Comparison of ENCODE assay signal across 32 mouse cellular contexts in the genomic region with DNA sequence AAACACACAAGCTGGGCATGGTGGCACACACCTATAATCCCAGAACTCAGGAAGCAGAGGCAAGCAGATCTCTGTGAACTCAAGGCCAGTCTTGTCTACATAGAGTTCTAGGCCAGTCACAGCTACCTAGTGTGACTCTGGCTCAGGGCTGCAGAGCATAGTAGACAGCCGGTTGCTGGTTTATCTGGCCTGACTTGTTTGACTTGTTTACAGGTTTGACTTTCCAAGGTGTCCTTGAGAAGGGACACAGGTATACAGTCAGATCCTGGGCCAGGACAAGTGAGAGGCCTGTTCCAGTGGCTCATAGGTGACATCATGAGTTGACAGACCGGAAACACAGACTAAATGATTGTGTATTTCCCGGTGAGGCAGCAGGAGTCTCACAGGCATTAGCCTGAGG. TPM values are rescaled to one million over a fixed set of nuclear protein-coding genes. Genes with fewer than 3 reads are reported as not detected.
DNase-seq lines count a peak whose midpoint lies in the region; ATAC-seq and TF ChIP-seq lines count a peak whose summit lies in the region.
"Had no signal": no experiment of that assay in that cellular context is flagged by ENCODE, and none has a peak within 500 bp of the region (broad histone marks: within the 10 kb centered on the region; RNA-seq: fewer than 3 reads in every experiment).

No protein-coding gene starts in this region.

- no peak overlapping the region for H3K27ac ChIP-seq in kidney, adult 2 months (ENCODE audit: insufficient read depth, low read depth, low read length)
- no peak overlapping the region for H3K27ac ChIP-seq in kidney, embryonic 14.5 days (ENCODE audit: low read depth, low read length)
- H3K27ac ChIP-seq in intestine, postnatal 0 days (ENCODE audit: low read depth, low read length), result no peak overlapping the region
- no peak overlapping the region for H3K27ac ChIP-seq in hindbrain, embryonic 12.5 days
- H3K27ac ChIP-seq: embryonic facial prominence, embryonic 15.5 days; forebrain, embryonic 12.5 days; gastrocnemius, adult 2 months; heart, embryonic 13.5 days had no signal

- no peak overlapping the region for H3K4me2 ChIP-seq in kidney, embryonic 14.5 days (replicated peaks; ENCODE audit: low read depth, low read length)
- H3K4me2 ChIP-seq in intestine, postnatal 0 days (replicated peaks; ENCODE audit: low read depth), result no peak overlapping the region
- no peak overlapping the region for H3K4me2 ChIP-seq in hindbrain, embryonic 12.5 days (replicated peaks)
- H3K4me2 ChIP-seq: embryonic facial prominence, embryonic 15.5 days; forebrain, embryonic 12.5 days; heart, embryonic 13.5 days had no signal

- no peak overlapping the region for H3K9ac ChIP-seq in kidney, embryonic 14.5 days (ENCODE audit: low read depth, low read length)
- no peak overlapping the region for H3K9ac ChIP-seq in intestine, postnatal 0 days (ENCODE audit: low read depth, low read length)
- H3K9ac ChIP-seq in hindbrain, embryonic 12.5 days, result no peak overlapping the region
- H3K9ac ChIP-seq: embryonic facial prominence, embryonic 15.5 days; forebrain, embryonic 12.5 days; forebrain, postnatal 0 days; heart, embryonic 13.5 days had no signal

- H3K4me3 ChIP-seq in kidney, adult 2 months (ENCODE audit: insufficient read depth, low read depth, low read length), result no peak overlapping the region
- H3K4me3 ChIP-seq in kidney, embryonic 14.5 days (ENCODE audit: low read length), result no peak overlapping the region
- no peak overlapping the region for H3K4me3 ChIP-seq in intestine, postnatal 0 days (ENCODE audit: low read depth, low read length)
- no peak overlapping the region for H3K4me3 ChIP-seq in hindbrain, embryonic 12.5 days
- H3K4me3 ChIP-seq: embryonic facial prominence, embryonic 15.5 days; erythroblast, embryonic 14.5 days; forebrain, embryonic 12.5 days; gastrocnemius, adult 2 months; heart, embryonic 13.5 days had no signal

- no peak for ATAC-seq in kidney, embryonic 14.5 days (ENCODE audit: low FRiP score, low TSS enrichment)
- 0 out of 2 replicates have a peak, but pooled peaks have one; percentile 19 for ATAC-seq in intestine, postnatal 0 days
- ATAC-seq in hindbrain, embryonic 12.5 days (ENCODE audit: low FRiP score), result no peak
- ATAC-seq: activated CD4-positive, CD25-positive, alpha-beta regulatory T cell, adult 4 months; CD4-positive, CD25-positive, alpha-beta regulatory T cell, adult 4 months; forebrain, postnatal 0 days; hindbrain, embryonic 16.5 days; inflammation-experienced regulatory T-cells, adult 6 months had no signal

- TF ChIP-seq POLR2A in kidney, adult 2 months (IDR thresholded peaks at IDR 0.05; ENCODE audit: low read depth, low read length), result no peak

- TF ChIP-seq CTCF in kidney, adult 2 months (conservative IDR thresholded peaks at IDR 0.05; ENCODE audit: insufficient read depth, insufficient read length, low read depth, low read length), result no peak
- TF ChIP-seq CTCF in intestine, postnatal 0 days (IDR thresholded peaks at IDR 0.05; ENCODE audit: low read depth), result no peak

- no peaks in the 10 kb centered on the region for H3K4me1 ChIP-seq in kidney, adult 2 months (ENCODE audit: control insufficient read depth, insufficient read depth, low read length)
- no peaks in the 10 kb centered on the region for H3K4me1 ChIP-seq in kidney, embryonic 14.5 days (ENCODE audit: control insufficient read depth, insufficient read depth, low read length)
- H3K4me1 ChIP-seq in intestine, postnatal 0 days (replicated peaks; ENCODE audit: control insufficient read depth, insufficient read depth, low read length), result no peaks in the 10 kb centered on the region
- no peaks in the 10 kb centered on the region for H3K4me1 ChIP-seq in hindbrain, embryonic 12.5 days
- H3K4me1 ChIP-seq: embryonic facial prominence, embryonic 15.5 days; forebrain, embryonic 12.5 days; heart, embryonic 13.5 days had no signal

- no peaks in the 10 kb centered on the region for H3K9me3 ChIP-seq in kidney, embryonic 14.5 days (ENCODE audit: control insufficient read depth, low read length)
- H3K9me3 ChIP-seq in intestine, postnatal 0 days (ENCODE audit: control insufficient read depth), result no peaks in the 10 kb centered on the region
- no peaks in the 10 kb centered on the region for H3K9me3 ChIP-seq in hindbrain, embryonic 12.5 days (replicated peaks)
- H3K9me3 ChIP-seq: embryonic facial prominence, embryonic 15.5 days; forebrain, embryonic 12.5 days; heart, embryonic 13.5 days had no signal

- no peaks in the 10 kb centered on the region for H3K36me3 ChIP-seq in kidney, adult 2 months (ENCODE audit: control insufficient read depth, insufficient read depth, low read length)
- no peaks in the 10 kb centered on the region for H3K36me3 ChIP-seq in kidney, embryonic 14.5 days (ENCODE audit: control insufficient read depth, insufficient read depth, low read length)
- no peaks in the 10 kb centered on the region for H3K36me3 ChIP-seq in intestine, postnatal 0 days (ENCODE audit: control insufficient read depth, insufficient read depth)
- H3K36me3 ChIP-seq in hindbrain, embryonic 12.5 days, result no peaks in the 10 kb centered on the region
- H3K36me3 ChIP-seq: embryonic facial prominence, embryonic 15.5 days; forebrain, embryonic 12.5 days; G1E; heart, embryonic 13.5 days had no signal

- peak; percentile 10 for DNase-seq in kidney, adult 2 months
- DNase-seq in fat pad, adult 2 months (ENCODE audit: extremely low read depth, low read depth, low spot score), result peak; percentile 40
- DNase-seq in layer of hippocampus, postnatal 25 days (ENCODE audit: extremely low spot score in 1 of 2, low spot score in 1 of 2), result no peak
- no peak for DNase-seq in adrenal gland, postnatal 25 days
- no peak for DNase-seq in layer of hippocampus, adult 8-10 months (ENCODE audit: low spot score in 2 of 2)
- DNase-seq: adrenal gland, postnatal 14 days; B cell, adult 2 months; cerebellum, adult 2 months; cerebellum, postnatal 14 days; embryo, embryonic 11 days; forebrain, postnatal 0 days; gastrocnemius, adult 2 months; gastrocnemius, postnatal 25 days; heart, postnatal 36 days had no signal

- 61% methylated on average over 3 of the region's 3 CpGs for WGBS in kidney, adult 2 months
- WGBS in kidney, embryonic 14.5 days, result 67% methylated on average over 3 of the region's 3 CpGs
- 35% methylated on average over 3 of the region's 3 CpGs for WGBS in intestine, postnatal 0 days
- WGBS in hindbrain, embryonic 12.5 days, result 80% methylated on average over 3 of the region's 3 CpGs

- no peaks in the 10 kb centered on the region; the same call in 1 of the 2 replicates for H3K27me3 ChIP-seq in kidney, adult 2 months (replicated peaks; ENCODE audit: control insufficient read depth, insufficient read depth, low read length)
- H3K27me3 ChIP-seq in kidney, embryonic 14.5 days (ENCODE audit: control insufficient read depth, insufficient read depth, low read length), result peaks cover 3% of the 10 kb centered on the region; the same call in 1 of the 2 replicates
- peaks cover 8% of the 10 kb centered on the region; the same call in 1 of the 2 replicates for H3K27me3 ChIP-seq in intestine, postnatal 0 days (replicated peaks; ENCODE audit: control insufficient read depth, insufficient read depth, low read length)
- peaks cover 20% of the 10 kb centered on the region for H3K27me3 ChIP-seq in hindbrain, embryonic 12.5 days

RNA-seq across cellular contexts. Expression of a gene that starts 6.5 kb away (rescaled TPM):
- 0.13 TPM in 1 of 2 replicates, not detected in the other for polyA plus RNA-seq in kidney, adult 2 months (2012; rRNA removed)
- 0.23 TPM in 1 of 2 replicates, not detected in the other for polyA plus RNA-seq in kidney, embryonic 14.5 days (2014; fragmentation: Nextera tagmentation; extraction: Ambion mirVana)
- not detected in 2 replicates for polyA plus RNA-seq in intestine, postnatal 0 days (2015; fragmentation: Nextera tagmentation; extraction: Ambion mirVana)
- polyA plus RNA-seq in hindbrain, embryonic 12.5 days (2016; fragmentation: Nextera tagmentation; extraction: Ambion mirVana), result not detected in 2 replicates
- total RNA-seq in layer of hippocampus, postnatal 25 days (2021), result not detected
- total RNA-seq in adrenal gland, postnatal 25 days (2021), result not detected in 2 replicates
- not detected for total RNA-seq in layer of hippocampus, adult 8-10 months (2022)
- total RNA-seq: adrenal gland, adult 18-20 months; adrenal gland, postnatal 14 days; common myeloid progenitor, adult 5-6 weeks; forebrain, postnatal 0 days; G1E; gastrocnemius, adult 2 months; gastrocnemius, postnatal 25 days; granulocyte monocyte progenitor cell, adult 5-6 weeks; heart, postnatal 36 days had no signal
- polyA plus RNA-seq: embryonic facial prominence, embryonic 11.5 days; erythroblast, embryonic 14.5 days; forebrain, embryonic 12.5 days; forebrain, postnatal 0 days; G1E; heart, embryonic 13.5 days; heart, postnatal 0 days; hindbrain, embryonic 11.5 days; hindbrain, embryonic 16.5 days had no signal

RNA-seq across cellular contexts. Expression of a gene that starts 41.4 kb away (rescaled TPM):
- 0.13 and 0.29 TPM in 2 replicates for polyA plus RNA-seq in kidney, adult 2 months (2012; rRNA removed)
- 0.34 and 0.55 TPM in 2 replicates for polyA plus RNA-seq in kidney, embryonic 14.5 days (2014; fragmentation: Nextera tagmentation; extraction: Ambion mirVana)
- 0.16 TPM in 1 of 2 replicates, not detected in the other for polyA plus RNA-seq in intestine, postnatal 0 days (2015; fragmentation: Nextera tagmentation; extraction: Ambion mirVana)
- 0.77 and 1.2 TPM in 2 replicates for polyA plus RNA-seq in hindbrain, embryonic 12.5 days (2016; fragmentation: Nextera tagmentation; extraction: Ambion mirVana)
- total RNA-seq in layer of hippocampus, postnatal 25 days (2021), result 1 to 10 TPM; 1.0 to 1.4 TPM
- total RNA-seq in adrenal gland, postnatal 25 days (2021), result 0.61 TPM in 1 of 2 replicates, not detected in the other
- total RNA-seq in layer of hippocampus, adult 8-10 months (2022), result 1 to 10 TPM; 1.2 to 1.9 (median 1.6) TPM
- total RNA-seq: adrenal gland, adult 18-20 months; adrenal gland, postnatal 14 days; common myeloid progenitor, adult 5-6 weeks; gastrocnemius, adult 2 months; gastrocnemius, postnatal 25 days; heart, postnatal 36 days had no signal
- polyA plus RNA-seq: erythroblast, embryonic 14.5 days; G1E had no signal

RNA-seq across cellular contexts. Expression of a gene that starts 42.6 kb away (rescaled TPM):
- 0.02 TPM in 1 of 2 replicates, not detected in the other for polyA plus RNA-seq in kidney, adult 2 months (2012; rRNA removed)
- 0.14 and 0.18 TPM in 2 replicates for polyA plus RNA-seq in kidney, embryonic 14.5 days (2014; fragmentation: Nextera tagmentation; extraction: Ambion mirVana)
- 0.08 and 0.23 TPM in 2 replicates for polyA plus RNA-seq in intestine, postnatal 0 days (2015; fragmentation: Nextera tagmentation; extraction: Ambion mirVana)
- polyA plus RNA-seq in hindbrain, embryonic 12.5 days (2016; fragmentation: Nextera tagmentation; extraction: Ambion mirVana), result 3.5 and 3.8 TPM in 2 replicates
- 10 to 100 TPM; 90.1 to 95.0 TPM for total RNA-seq in layer of hippocampus, postnatal 25 days (2021)
- total RNA-seq in adrenal gland, postnatal 25 days (2021), result 0.57 and 1.1 TPM in 2 replicates
- 100 to 1,000 TPM in 1 of 4 experiments, 10 to 100 TPM in 3; 90.0 to 103 (median 95.8) TPM for total RNA-seq in layer of hippocampus, adult 8-10 months (2022)
- total RNA-seq: common myeloid progenitor, adult 5-6 weeks; gastrocnemius, adult 2 months; gastrocnemius, postnatal 25 days; granulocyte monocyte progenitor cell, adult 5-6 weeks; heart, postnatal 36 days had no signal
- polyA plus RNA-seq: erythroblast, embryonic 14.5 days; G1E; heart, postnatal 0 days had no signal

RNA-seq across cellular contexts. Expression of a gene that starts 55.2 kb away (rescaled TPM):
- 1.8 and 2.2 TPM in 2 replicates for polyA plus RNA-seq in kidney, adult 2 months (2012; rRNA removed)
- polyA plus RNA-seq in kidney, embryonic 14.5 days (2014; fragmentation: Nextera tagmentation; extraction: Ambion mirVana), result 0.85 and 1.6 TPM in 2 replicates
- 0.29 and 0.52 TPM in 2 replicates for polyA plus RNA-seq in intestine, postnatal 0 days (2015; fragmentation: Nextera tagmentation; extraction: Ambion mirVana)
- polyA plus RNA-seq in hindbrain, embryonic 12.5 days (2016; fragmentation: Nextera tagmentation; extraction: Ambion mirVana), result 3.4 and 3.5 TPM in 2 replicates
- 1 to 10 TPM; 3.3 to 3.4 TPM for total RNA-seq in layer of hippocampus, postnatal 25 days (2021)
- 1.9 and 2.1 TPM in 2 replicates for total RNA-seq in adrenal gland, postnatal 25 days (2021)
- 1 to 10 TPM; 3.0 to 7.2 (median 4.5) TPM for total RNA-seq in layer of hippocampus, adult 8-10 months (2022)

Comparison
In these comparisons a context has a peak if more than half of its experiments do, and no peak if none do; other contexts are left out.
1. DNase-seq: peak in kidney, adult 2 months (single experiment) and fat pad, adult 2 months (single experiment); none in layer of hippocampus, postnatal 25 days (0 of 2), adrenal gland, postnatal 25 days (single experiment) and layer of hippocampus, adult 8-10 months (0 of 2).